Mouse (Mus musculus) liver, embryonic 14.5 days (tissue): ENCODE results near the gene Ptpn20. TPM values are rescaled to one million over a fixed set of nuclear protein-coding genes. Genes with fewer than 3 reads are reported as not detected.

Source experiments
- ATAC-seq: fragments of 200-750 bp; cut with Nextera tagmentation; 2 replicates; pipeline ENCODE4 v1.8.0; 2017; ENCODE audit warnings: moderate number of reproducible peaks, mild to moderate bottlenecking, moderate library complexity; ENCODE audit not compliant: insufficient read depth
- DNase-seq, 3 experiments: peaks; one replicate each; pipeline ENCODE4 v3.0.0-alpha.2; 2012 to 2013; ENCODE audit warnings: low read depth in 3 of 3, low spot score in 3 of 3
- H3K27ac ChIP-seq: fragments of 300-500 bp; sonication (generic); 2 replicates; pipeline ENCODE4 v1.5.1; 2014; ENCODE audit warnings: moderate library complexity, mild to moderate bottlenecking, control low read depth, inconsistent platforms
- H3K27me3 ChIP-seq: fragments of 300-500 bp; sonication (generic); 2 replicates; pipeline ENCODE4 v1.6.1; 2014; ENCODE audit warnings: mild to moderate bottlenecking, low read length, moderate library complexity; ENCODE audit not compliant: control insufficient read depth, insufficient read depth
- H3K36me3 ChIP-seq: fragments of 300-500 bp; sonication (generic); replicated peaks from 2 replicates; pipeline ENCODE4 v1.6.1; 2014; ENCODE audit warnings: low read depth; ENCODE audit not compliant: control insufficient read depth, insufficient read depth
- H3K4me1 ChIP-seq, 2 experiments: fragments of 200-500 bp in 1 of 2; fragments of 300-500 bp in 1 of 2; sonication (generic) in 1 of 2; replicated peaks; 2 replicates each; pipeline ENCODE4 v1.6.1; 2012 to 2014; ENCODE audit warnings: antibody characterized with exemption in 1 of 2, inconsistent platforms in 1 of 2, low read length in 1 of 2; ENCODE audit not compliant: control insufficient read depth in 2 of 2, insufficient read depth in 2 of 2
- H3K4me2 ChIP-seq: fragments of 300-500 bp; sonication (generic); 2 replicates; pipeline ENCODE4 v1.6.1; 2014; ENCODE audit warnings: low read depth, mild to moderate bottlenecking, control low read depth, moderate library complexity
- H3K4me3 ChIP-seq, 2 experiments: fragments of 200-500 bp in 1 of 2; fragments of 300-500 bp in 1 of 2; sonication (generic) in 1 of 2; 2 replicates each; pipeline ENCODE4 v1.5.1; 2012 to 2014; ENCODE audit warnings: low read depth in 2 of 2, low read length in 2 of 2, mild to moderate bottlenecking in 2 of 2, control low read depth in 1 of 2, inconsistent platforms in 1 of 2, moderate library complexity in 1 of 2; ENCODE audit not compliant: insufficient read depth in 1 of 2
- H3K9ac ChIP-seq: fragments of 300-500 bp; sonication (generic); replicated peaks from 2 replicates; pipeline ENCODE4 v1.6.1; 2014; ENCODE audit warnings: mild to moderate bottlenecking, control low read depth, moderate library complexity
- H3K9me3 ChIP-seq: fragments of 300-500 bp; sonication (generic); 2 replicates; pipeline ENCODE4 v1.6.1; 2016; ENCODE audit warnings: low read length, mixed read lengths; ENCODE audit not compliant: control insufficient read depth
- CTCF ChIP-seq: IDR thresholded peaks from 2 replicates; pipeline ENCODE4 v1.5.1; 2016; ENCODE audit warnings: antibody characterized with exemption, low read depth, control low read depth
- EP300 ChIP-seq: IDR thresholded peaks from 2 replicates; pipeline ENCODE4 v1.6.1; 2016; ENCODE audit warnings: antibody characterized with exemption, low read depth
- WGBS: fragments of 180-500 bp; shearing (Covaris S2); extraction: QIAGEN DNeasy Blood & Tissue Kit; methylation state at CpG from one replicate; pipeline ENCODE4 v1.1.7; 2014; ENCODE audit not compliant: insufficient replicate concordance; 5-methylcytosine and 5-hydroxymethylcytosine counted together
- polyA plus RNA-seq, 2 experiments: library from polyadenylated mRNA; depleted of rRNA in 1 of 2; stranded (reverse) in 1 of 2; unstranded in 1 of 2; fragments of >200 nt; fragmentation: Nextera tagmentation in 1 of 2; extraction: Ambion mirVana in 1 of 2; gene quantifications; 2 replicates each; pipeline versions ENCODE4 v1.2.1 to v1.2.3; 2012 to 2014

The Ptpn20 gene
- polyA plus RNA-seq, 2 experiments: 0.06 TPM

GRCm38 (mm10) chr14:33570737-33571136, 18.3 kb upstream of the Ptpn20 start:
- ATAC-seq: no peak
- Histone ChIP-seq H3K4me1 (no peaks in the 10 kb centered on the region), H3K9ac (no peak overlapping the region), H3K4me2 (no peak overlapping the region), H3K9me3 (no peaks in the 10 kb centered on the region), H3K27me3 (no peaks in the 10 kb centered on the region), H3K4me3 (no peak overlapping the region), H3K36me3 (no peaks in the 10 kb centered on the region), H3K27ac (no peak overlapping the region)
- TF ChIP-seq CTCF (no peak), EP300 (no peak)
- 40% methylated on average over 6 of the region's 6 CpGs for WGBS
- no peak for DNase-seq

GRCm38 (mm10) chr14:33573643-33574042, 15.4 kb upstream of the Ptpn20 start:
- H3K4me2 ChIP-seq: no peak overlapping the region
- ATAC-seq (no peak), DNase-seq (no peak)
- H3K9me3 ChIP-seq: no peaks in the 10 kb centered on the region
- WGBS: 57% methylated on average over 3 of the region's 3 CpGs
- no peaks in the 10 kb centered on the region for H3K4me1 ChIP-seq
- no peak overlapping the region for H3K27ac ChIP-seq
- TF ChIP-seq EP300 (no peak), CTCF (no peak)
- no peak overlapping the region for H3K9ac ChIP-seq
- no peaks in the 10 kb centered on the region for H3K36me3 ChIP-seq
- H3K27me3 ChIP-seq: no peaks in the 10 kb centered on the region
- no peak overlapping the region for H3K4me3 ChIP-seq

GRCm38 (mm10) chr14:33579771-33580484, 9.1 kb upstream of the Ptpn20 start:
- H3K27me3 ChIP-seq: no peaks in the 10 kb centered on the region
- no peak overlapping the region for H3K4me3 ChIP-seq
- H3K36me3 ChIP-seq: no peaks in the 10 kb centered on the region
- no peaks in the 10 kb centered on the region for H3K9me3 ChIP-seq
- H3K27ac ChIP-seq: no peak overlapping the region
- 50% methylated on average over 7 of the region's 7 CpGs for WGBS
- H3K4me1 ChIP-seq: no peaks in the 10 kb centered on the region
- H3K4me2 ChIP-seq: no peak overlapping the region
- ATAC-seq (no peak), DNase-seq (no peak)
- TF ChIP-seq EP300: no peak
- TF ChIP-seq CTCF: no peak
- H3K9ac ChIP-seq: no peak overlapping the region

GRCm38 (mm10) chr14:33598376-33599130, 9.5 kb downstream of the Ptpn20 start:
- H3K9ac ChIP-seq: no peak overlapping the region
- WGBS: 72% methylated on average over 9 of the region's 9 CpGs
- H3K9me3 ChIP-seq: no peaks in the 10 kb centered on the region
- no peaks in the 10 kb centered on the region for H3K27me3 ChIP-seq
- H3K36me3 ChIP-seq: no peaks in the 10 kb centered on the region
- H3K4me3 ChIP-seq: no peak overlapping the region
- ATAC-seq (no peak), DNase-seq (no peak)
- H3K4me2 ChIP-seq: no peak overlapping the region
- no peaks in the 10 kb centered on the region for H3K4me1 ChIP-seq
- TF ChIP-seq CTCF: no peak
- no peak for TF ChIP-seq EP300
- no peak overlapping the region for H3K27ac ChIP-seq

DNA sequence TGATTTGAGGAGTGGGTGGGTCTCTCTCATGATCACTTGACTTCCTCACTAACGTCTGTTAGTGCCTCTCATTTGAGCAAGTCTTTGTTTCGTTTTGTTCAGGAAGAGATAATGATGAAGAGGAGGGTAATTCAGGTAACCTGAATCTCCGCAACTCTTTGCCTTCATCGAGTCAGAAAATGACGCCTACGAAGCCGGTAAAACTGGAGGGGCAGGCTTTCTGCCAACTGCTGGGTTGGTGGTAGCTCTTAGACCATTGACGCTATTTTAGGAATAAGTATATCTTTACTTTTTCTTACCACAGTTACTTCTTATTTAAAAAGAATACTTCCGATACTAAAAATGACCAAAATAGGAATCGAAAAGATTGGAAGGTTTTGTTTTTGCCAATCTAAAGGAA, 18.4 kb downstream of the Ptpn20 start:
- WGBS: 68% methylated on average over 10 of the region's 10 CpGs
- no peak for ATAC-seq
- TF ChIP-seq CTCF (no peak), EP300 (no peak)

More for the DNA sequence above, 18.4 kb downstream of the Ptpn20 start:
- Histone ChIP-seq H3K4me3 (no peak overlapping the region), H3K27me3 (no peaks in the 10 kb centered on the region), H3K4me2 (no peak overlapping the region), H3K9me3 (no peaks in the 10 kb centered on the region), H3K36me3 (no peaks in the 10 kb centered on the region), H3K9ac (no peak overlapping the region), H3K4me1 (no peaks in the 10 kb centered on the region), H3K27ac (no peak overlapping the region)
- DNase-seq: no peak
